Mouse (Mus musculus) neural tube, embryonic 14.5 days (tissue): ENCODE measurements around the gene Ubap1l. TPM values are rescaled to one million over a fixed set of nuclear protein-coding genes. Genes with fewer than 3 reads are reported as not detected.
A peak's percentile ranks its signal among the peaks of the same experiment; 100 is the strongest.

Experiments
- ATAC-seq: fragments of 200-750 bp; cut with Nextera tagmentation; 2 replicates; pipeline ENCODE4 v1.8.0; 2017; ENCODE audit warnings: low read depth, mild to moderate bottlenecking, moderate TSS enrichment, moderate library complexity
- H3K27ac ChIP-seq: fragments of 300-500 bp; sonication (generic); 2 replicates; pipeline ENCODE4 v1.5.1; 2014; ENCODE audit warnings: low read depth, mild to moderate bottlenecking, control low read depth, low read length, moderate library complexity, mixed read lengths
- H3K27me3 ChIP-seq: fragments of 300-500 bp; sonication (generic); 2 replicates; pipeline ENCODE4 v1.6.1; 2014; ENCODE audit warnings: low read length; ENCODE audit not compliant: control insufficient read depth, insufficient read depth
- H3K36me3 ChIP-seq: fragments of 300-500 bp; sonication (generic); 2 replicates; pipeline ENCODE4 v1.6.1; 2014; ENCODE audit warnings: low read length, mixed read lengths; ENCODE audit not compliant: control insufficient read depth, insufficient read depth
- H3K4me1 ChIP-seq: fragments of 300-500 bp; sonication (generic); 2 replicates; pipeline ENCODE4 v1.6.1; 2014; ENCODE audit warnings: low read length; ENCODE audit not compliant: control insufficient read depth, insufficient read depth
- H3K4me2 ChIP-seq: fragments of 300-500 bp; sonication (generic); 2 replicates; pipeline ENCODE4 v1.6.1; 2014; ENCODE audit warnings: mild to moderate bottlenecking, low read depth, low read length, control low read depth
- H3K4me3 ChIP-seq: fragments of 300-500 bp; sonication (generic); 2 replicates; pipeline ENCODE4 v1.5.1; 2014; ENCODE audit warnings: low read depth, low read length, control low read depth, mixed read lengths
- H3K9ac ChIP-seq: fragments of 300-500 bp; sonication (generic); replicated peaks from 2 replicates; pipeline ENCODE4 v1.6.1; 2014; ENCODE audit warnings: low read depth, mild to moderate bottlenecking, control low read depth, low read length, mixed read lengths
- H3K9me3 ChIP-seq: fragments of 300-500 bp; sonication (generic); 2 replicates; pipeline ENCODE4 v1.6.1; 2016; ENCODE audit warnings: low read length; ENCODE audit not compliant: control insufficient read depth
- WGBS: fragments of 180-500 bp; shearing (Covaris S2); extraction: QIAGEN DNeasy Blood & Tissue Kit; methylation state at CpG from one replicate; pipeline ENCODE4 v1.1.7; 2014; 5-methylcytosine and 5-hydroxymethylcytosine counted together
- polyA plus RNA-seq: library from polyadenylated mRNA; unstranded; fragments of >200 nt; fragmentation: Nextera tagmentation; extraction: Ambion mirVana; gene quantifications from 2 replicates; pipeline ENCODE4 v1.2.1, GENCODE M21; 2014

The Ubap1l gene
- polyA plus RNA-seq, 1 experiment from 2014 or later, result 7.2 TPM

DNA sequence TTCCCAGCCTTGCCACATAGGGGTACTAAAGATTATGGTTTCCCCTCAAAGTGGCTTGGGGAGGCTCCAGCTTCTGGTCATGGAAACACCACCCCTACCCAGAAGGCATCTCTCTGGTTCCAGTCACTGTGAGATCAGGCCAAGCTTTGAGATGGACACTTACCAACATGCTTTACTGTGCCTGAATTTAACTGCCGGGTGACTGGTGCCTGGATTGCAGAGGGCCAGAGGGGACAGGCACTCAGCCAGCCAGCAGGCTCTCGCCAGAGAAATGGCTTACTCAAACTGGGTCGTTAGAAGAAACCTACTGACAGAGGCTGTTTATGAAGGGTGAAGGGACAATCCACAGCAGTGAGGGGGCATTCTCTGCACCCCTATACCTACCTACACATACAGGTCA lies 23.4 kb downstream of the Ubap1l start:
- no peaks in the 10 kb centered on the region for H3K27me3 ChIP-seq
- WGBS, result 44% methylated on average over 3 of the region's 3 CpGs
- ATAC-seq, result no peak
- H3K9ac ChIP-seq, result no peak overlapping the region
- H3K9me3 ChIP-seq, result no peaks in the 10 kb centered on the region
- H3K4me1 ChIP-seq, result no peaks in the 10 kb centered on the region
- no peak overlapping the region for H3K4me3 ChIP-seq
- H3K27ac ChIP-seq, result no peak overlapping the region
- H3K4me2 ChIP-seq, result no peak overlapping the region
- no peaks in the 10 kb centered on the region; the same call in 1 of the 2 replicates for H3K36me3 ChIP-seq

- WGBS, result 12% methylated on average over 8 of the region's 8 CpGs
- no peak overlapping the region for H3K9ac ChIP-seq
- ATAC-seq, result no peak
- H3K27ac ChIP-seq, result no peak overlapping the region
- no peaks in the 10 kb centered on the region for H3K9me3 ChIP-seq
- H3K4me1 ChIP-seq, result no peaks in the 10 kb centered on the region
- H3K27me3 ChIP-seq, result peaks cover 15% of the 10 kb centered on the region
- H3K4me2 ChIP-seq, result no peak overlapping the region
- H3K36me3 ChIP-seq, result no peaks in the 10 kb centered on the region
- no peak overlapping the region for H3K4me3 ChIP-seq
Measured at GRCm38 (mm10) chr9:65386373-65387140, 25.7 kb downstream of the Ubap1l start.

GRCm38 (mm10) chr9:65390752-65391612 lies 30.1 kb downstream of the Ubap1l start:
- Histone ChIP-seq H3K9me3 (no peaks in the 10 kb centered on the region), H3K4me2 (peak overlapping the region; percentile 45), H3K4me1 (no peaks in the 10 kb centered on the region), H3K27me3 (peaks cover 23% of the 10 kb centered on the region), H3K27ac (no peak overlapping the region), H3K36me3 (no peaks in the 10 kb centered on the region), H3K4me3 (peak overlapping the region; percentile 35), H3K9ac (peak overlapping the region; percentile 8; the same call in 1 of the 2 replicates)
- WGBS, result 17% methylated on average over 91 of the region's 96 CpGs
- ATAC-seq, result peak; percentile 65; the same call in 1 of the 2 replicates

- ATAC-seq, result no peak
- peaks cover 23% of the 10 kb centered on the region for H3K27me3 ChIP-seq
- WGBS, result 49% methylated on average over 8 of the region's 8 CpGs
- H3K9me3 ChIP-seq, result no peaks in the 10 kb centered on the region
- peak within 1 kb of the TSS; percentile 45 for H3K4me2 ChIP-seq
- H3K36me3 ChIP-seq, result no peaks in the 10 kb centered on the region
- peak within 1 kb of the TSS; percentile 8; the same call in 1 of the 2 replicates for H3K9ac ChIP-seq
- H3K27ac ChIP-seq, result no peak within 1 kb of the TSS
- H3K4me3 ChIP-seq, result peak within 1 kb of the TSS; percentile 35
- H3K4me1 ChIP-seq, result no peaks in the 10 kb centered on the region
Measured at GRCm38 (mm10) chr9:65391613-65391964, 30.7 kb downstream of the Ubap1l start, which contains the start of gene Kbtbd13. TSS of gene Kbtbd13 (minus strand) at chr9:65391652.

- no peaks in the 10 kb centered on the region for H3K9me3 ChIP-seq
- no peaks in the 10 kb centered on the region for H3K36me3 ChIP-seq
- WGBS, result 31% methylated on average over 6 of the region's 6 CpGs
- no peak overlapping the region for H3K9ac ChIP-seq
- no peak overlapping the region for H3K27ac ChIP-seq
- peaks cover 23% of the 10 kb centered on the region for H3K27me3 ChIP-seq
- no peak for ATAC-seq
- no peaks in the 10 kb centered on the region for H3K4me1 ChIP-seq
- no peak overlapping the region for H3K4me2 ChIP-seq
- no peak overlapping the region for H3K4me3 ChIP-seq
Measured at GRCm38 (mm10) chr9:65392638-65393364, 32.0 kb downstream of the Ubap1l start.

GRCm38 (mm10) chr9:65393606-65394005 lies 32.8 kb downstream of the Ubap1l start:
- Histone ChIP-seq H3K9ac (no peak overlapping the region), H3K36me3 (no peaks in the 10 kb centered on the region), H3K27ac (no peak overlapping the region), H3K27me3 (peaks cover 23% of the 10 kb centered on the region), H3K4me1 (0 out of 2 replicates have a peak, but pooled peaks cover under 1% of the 10 kb centered on the region), H3K4me3 (no peak overlapping the region), H3K4me2 (no peak overlapping the region), H3K9me3 (no peaks in the 10 kb centered on the region)
- 52% methylated on average over 2 of the region's 2 CpGs for WGBS
- ATAC-seq, result no peak

DNA sequence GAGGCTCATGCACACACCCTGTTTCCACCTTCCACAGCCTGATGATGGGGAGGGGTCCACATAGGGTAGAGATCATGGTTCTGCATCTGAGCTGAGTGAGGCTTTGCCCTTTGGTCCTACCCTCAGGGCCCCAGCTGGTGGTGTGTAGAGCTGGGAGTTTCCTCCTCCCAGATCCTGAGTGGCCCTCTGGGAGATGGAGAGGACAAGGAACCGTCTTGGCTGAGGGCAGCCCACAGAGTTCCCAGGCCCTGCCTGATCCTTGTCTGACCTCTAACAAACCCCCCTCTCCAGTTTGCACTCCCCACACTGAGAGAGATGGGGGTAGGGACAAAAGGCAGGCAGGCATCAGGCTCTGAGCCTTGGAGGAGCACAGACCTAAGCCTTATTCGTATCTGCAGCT lies 33.5 kb downstream of the Ubap1l start:
- no peak for ATAC-seq
- no peak overlapping the region for H3K27ac ChIP-seq
- no peaks in the 10 kb centered on the region for H3K9me3 ChIP-seq
- H3K9ac ChIP-seq, result no peak overlapping the region
- WGBS, result 56% methylated on average over 2 of the region's 2 CpGs
- 0 out of 2 replicates have a peak, but pooled peaks cover 2% of the 10 kb centered on the region for H3K4me1 ChIP-seq
- H3K36me3 ChIP-seq, result no peaks in the 10 kb centered on the region
- peaks cover 23% of the 10 kb centered on the region for H3K27me3 ChIP-seq
- H3K4me2 ChIP-seq, result no peak overlapping the region
- no peak overlapping the region for H3K4me3 ChIP-seq

- ATAC-seq, result peak; percentile 76; the same call in 1 of the 2 replicates
- H3K9ac ChIP-seq, result peak within 1 kb of the TSS; percentile 59
- peak within 1 kb of the TSS; percentile 39 for H3K4me3 ChIP-seq
- H3K27me3 ChIP-seq, result no peaks in the 10 kb centered on the region
- no peak within 1 kb of the TSS for H3K27ac ChIP-seq
- no peaks in the 10 kb centered on the region for H3K9me3 ChIP-seq
- no peaks in the 10 kb centered on the region for H3K36me3 ChIP-seq
- 0 out of 2 replicates have a peak, but pooled peaks cover 2% of the 10 kb centered on the region for H3K4me1 ChIP-seq
- 3% methylated on average over 24 of the region's 24 CpGs for WGBS
- H3K4me2 ChIP-seq, result peak within 1 kb of the TSS; percentile 66
Measured at GRCm38 (mm10) chr9:65398279-65398678, 37.4 kb downstream of the Ubap1l start, which contains the start of gene Rasl12. TSS of gene Rasl12 (plus strand) at chr9:65398506.
